In genomic region chr17:78454189-78454977, GRCm38 (mm10) we compare ENCODE assay signal across 8 mouse cellular contexts. TPM values are rescaled to one million over a fixed set of nuclear protein-coding genes. Genes with fewer than 3 reads are reported as not detected.
A peak's percentile ranks its signal among the peaks of the same experiment; 100 is the strongest.
DNase-seq lines count a peak whose midpoint lies in the region; ATAC-seq lines count a peak whose summit lies in the region.

No protein-coding gene starts in this region.

- no peaks in the 10 kb centered on the region for H3K4me1 ChIP-seq in heart, embryonic 16.5 days (ENCODE audit: control insufficient read depth, insufficient read depth, low read length)
- H3K4me1 ChIP-seq in midbrain, embryonic 15.5 days = no peaks in the 10 kb centered on the region

- ATAC-seq in heart, embryonic 16.5 days (replicated peaks; ENCODE audit: extremely low read depth, insufficient read depth, low FRiP score) = no peak
- ATAC-seq in midbrain, embryonic 15.5 days (replicated peaks) = no peak
- ATAC-seq in megakaryocyte-erythroid progenitor cell, adult 5-6 weeks (replicated peaks; ENCODE audit: low FRiP score, low TSS enrichment, poor library complexity, severe bottlenecking) = no peak

- H3K27ac ChIP-seq in heart, embryonic 16.5 days (ENCODE audit: low read length) = no peak overlapping the region
- H3K27ac ChIP-seq in midbrain, embryonic 15.5 days = no peak overlapping the region

- no peak overlapping the region for H3K4me3 ChIP-seq in heart, embryonic 16.5 days (ENCODE audit: low read length)
- H3K4me3 ChIP-seq in midbrain, embryonic 15.5 days = 0 out of 2 replicates have a peak overlapping the region, but pooled peaks have one; percentile 12

- 70% methylated on average over 21 of the region's 21 CpGs for WGBS in heart, embryonic 16.5 days
- 69% methylated on average over 21 of the region's 21 CpGs for WGBS in midbrain, embryonic 15.5 days

- H3K9me3 ChIP-seq in heart, embryonic 16.5 days (replicated peaks; ENCODE audit: control insufficient read depth, low read length) = no peaks in the 10 kb centered on the region
- H3K9me3 ChIP-seq in midbrain, embryonic 15.5 days = no peaks in the 10 kb centered on the region; the same call in 1 of the 2 replicates

- 0 out of 2 replicates have a peak overlapping the region, but pooled peaks have one; percentile 34 for H3K9ac ChIP-seq in heart, embryonic 16.5 days (ENCODE audit: low read length)
- H3K9ac ChIP-seq in midbrain, embryonic 15.5 days = no peak overlapping the region

- no peaks in the 10 kb centered on the region for H3K36me3 ChIP-seq in heart, embryonic 16.5 days (ENCODE audit: control insufficient read depth, insufficient read depth)
- no peaks in the 10 kb centered on the region for H3K36me3 ChIP-seq in midbrain, embryonic 15.5 days (replicated peaks)

- peak overlapping the region; percentile 35; the same call in 1 of the 2 replicates for H3K4me2 ChIP-seq in heart, embryonic 16.5 days (ENCODE audit: low read depth, low read length)
- peak overlapping the region; percentile 39 for H3K4me2 ChIP-seq in midbrain, embryonic 15.5 days

- DNase-seq in adrenal gland, postnatal 10 days = peak; percentile 31
- DNase-seq in adrenal gland, adult 18-20 months (ENCODE audit: low spot score in 2 of 2) = no peak
- peak; percentile 16 to 44 for DNase-seq in layer of hippocampus, adult 18-20 months (ENCODE audit: low spot score in 2 of 2)
- DNase-seq in layer of hippocampus, adult 9-10 months (ENCODE audit: low spot score) = no peak
- DNase-seq in adipocyte (ENCODE audit: low spot score) = no peak

- H3K27me3 ChIP-seq in heart, embryonic 16.5 days (ENCODE audit: control insufficient read depth, insufficient read depth, low read length) = no peaks in the 10 kb centered on the region
- no peaks in the 10 kb centered on the region for H3K27me3 ChIP-seq in midbrain, embryonic 15.5 days (replicated peaks)

RNA-seq across cellular contexts. Expression of gene Fez2, which starts 36.4 kb away (rescaled TPM):
- total RNA-seq in adrenal gland, postnatal 10 days (2021) = 10 to 100 TPM; 36.7 to 45.4 TPM
- 10 to 100 TPM; 47.0 to 60.6 TPM for total RNA-seq in adrenal gland, adult 18-20 months (2021)
- total RNA-seq in layer of hippocampus, adult 18-20 months (2021) = 10 to 100 TPM; 33.6 to 35.3 TPM
- polyA plus RNA-seq in heart, embryonic 16.5 days (2015; fragmentation: Nextera tagmentation; extraction: Ambion mirVana) = 55.4 and 62.9 TPM in 2 replicates
- 47.6 and 47.8 TPM in 2 replicates for polyA plus RNA-seq in midbrain, embryonic 15.5 days (2015; fragmentation: Nextera tagmentation; extraction: Ambion mirVana)
- total RNA-seq in megakaryocyte-erythroid progenitor cell, adult 5-6 weeks (2014; fragmentation: Nextera tagmentation) = 7.3 and 8.8 TPM in 2 replicates
- 14.7 and 17.6 TPM in 2 replicates for total RNA-seq in megakaryocyte-erythroid progenitor cell, adult 5-6 weeks (2017)

RNA-seq across cellular contexts. Expression of gene Vit, which starts 53.5 kb away (rescaled TPM):
- total RNA-seq in adrenal gland, postnatal 10 days (2021) = 1 to 10 TPM; 1.7 to 1.9 TPM
- 1 to 10 TPM; 1.4 to 3.9 TPM for total RNA-seq in adrenal gland, adult 18-20 months (2021)
- total RNA-seq in layer of hippocampus, adult 18-20 months (2021) = 1 to 10 TPM; 4.9 to 5.0 TPM
- polyA plus RNA-seq in heart, embryonic 16.5 days (2015; fragmentation: Nextera tagmentation; extraction: Ambion mirVana) = 0.11 and 0.24 TPM in 2 replicates
- 10.0 and 11.6 TPM in 2 replicates for polyA plus RNA-seq in midbrain, embryonic 15.5 days (2015; fragmentation: Nextera tagmentation; extraction: Ambion mirVana)
- 0.82 TPM in 1 of 2 replicates, not detected in the other for total RNA-seq in megakaryocyte-erythroid progenitor cell, adult 5-6 weeks (2014; fragmentation: Nextera tagmentation)
- total RNA-seq in megakaryocyte-erythroid progenitor cell, adult 5-6 weeks (2017) = 0.04 and 0.56 TPM in 2 replicates

Comparison
In these comparisons a context has a peak if more than half of its experiments do, and no peak if none do; other contexts are left out.
1. DNase-seq: peak in adrenal gland, postnatal 10 days (single experiment) and layer of hippocampus, adult 18-20 months (2 of 2); none in adrenal gland, adult 18-20 months (0 of 2), layer of hippocampus, adult 9-10 months (single experiment) and adipocyte (single experiment).